Mouse (Mus musculus) retina, adult 2 months (tissue): ENCODE measurements around the gene Fam43b.

Experiments
- DNase-seq: peaks from one replicate; pipeline ENCODE4 v3.0.0-alpha.2; 2012; ENCODE audit warnings: low read depth, low spot score

The Fam43b gene

DNA sequence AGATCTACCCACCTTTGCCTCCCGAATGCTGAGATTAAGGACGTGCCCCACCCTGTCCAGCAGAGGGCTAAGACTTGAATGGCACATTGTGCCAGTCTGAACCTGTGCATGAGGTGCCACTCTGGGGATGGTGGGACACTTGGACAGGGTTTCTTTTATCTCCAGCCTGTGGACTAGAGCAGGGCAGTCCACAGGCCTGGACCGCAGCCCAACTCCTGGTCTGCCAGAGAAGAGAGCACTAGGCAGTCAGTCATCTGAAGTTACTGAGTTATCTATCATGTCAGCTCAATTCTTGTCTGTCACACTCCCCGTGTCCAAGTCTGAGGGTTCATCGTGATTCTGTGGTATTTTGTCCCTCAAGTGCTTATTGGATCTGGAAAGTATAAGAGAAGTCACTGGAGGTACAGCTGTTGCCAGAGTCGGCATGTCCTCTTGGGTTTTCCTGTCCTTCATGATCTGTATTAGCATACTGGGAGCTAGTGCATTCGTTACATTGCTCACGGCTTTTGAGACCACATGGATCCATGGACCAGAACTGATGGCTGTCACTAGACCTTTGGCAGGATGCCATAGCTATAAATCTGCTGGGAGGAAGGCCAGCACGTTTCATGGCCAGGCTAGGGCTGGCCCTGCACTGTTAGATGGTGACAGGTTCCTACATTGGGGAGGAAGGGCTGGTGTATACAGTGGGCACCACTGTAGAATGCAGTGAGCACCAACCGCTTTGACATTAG is 42.7 kb downstream of the Fam43b start:
- DNase-seq: no peak

DNA sequence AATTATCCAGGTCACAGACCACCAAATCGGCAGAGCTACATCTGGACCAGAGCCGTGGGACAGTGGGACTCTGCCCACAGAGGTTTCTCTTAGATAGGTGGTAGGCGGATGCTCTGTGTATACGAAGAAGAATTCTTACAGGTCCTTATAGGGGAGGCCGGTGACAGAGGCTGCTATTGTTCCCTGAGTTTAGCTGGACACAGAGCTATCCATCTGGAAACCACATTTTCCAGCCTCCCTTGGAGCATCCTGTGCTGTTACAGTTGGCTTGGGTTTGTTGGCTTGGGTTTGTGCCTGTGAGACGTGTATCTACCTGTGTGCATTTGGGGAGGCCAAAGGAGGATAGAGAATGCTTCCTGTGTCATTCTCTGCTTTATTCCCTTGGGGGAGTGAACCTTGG is 43.6 kb downstream of the Fam43b start:
- DNase-seq: no peak

DNA sequence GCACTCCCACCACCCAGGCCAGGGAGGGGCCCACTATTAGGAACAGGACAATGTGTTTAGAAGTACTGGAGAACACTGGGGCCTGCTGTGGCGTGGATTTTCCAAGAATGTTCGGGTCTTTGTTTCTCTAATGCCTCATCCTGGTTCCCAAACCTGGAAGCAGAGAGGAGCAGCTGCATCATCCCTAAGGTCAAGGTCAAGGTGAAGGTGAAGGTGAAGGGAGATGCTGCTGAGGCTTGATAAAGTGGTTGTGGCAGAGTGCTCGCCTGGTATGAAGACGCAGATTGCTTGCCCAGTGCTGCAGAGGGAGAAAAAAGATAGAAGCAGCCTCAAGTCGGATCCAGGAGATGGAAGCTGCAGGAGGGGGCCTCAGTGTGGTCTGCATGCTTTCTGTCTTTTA is 44.5 kb downstream of the Fam43b start:
- DNase-seq: no peak

DNA sequence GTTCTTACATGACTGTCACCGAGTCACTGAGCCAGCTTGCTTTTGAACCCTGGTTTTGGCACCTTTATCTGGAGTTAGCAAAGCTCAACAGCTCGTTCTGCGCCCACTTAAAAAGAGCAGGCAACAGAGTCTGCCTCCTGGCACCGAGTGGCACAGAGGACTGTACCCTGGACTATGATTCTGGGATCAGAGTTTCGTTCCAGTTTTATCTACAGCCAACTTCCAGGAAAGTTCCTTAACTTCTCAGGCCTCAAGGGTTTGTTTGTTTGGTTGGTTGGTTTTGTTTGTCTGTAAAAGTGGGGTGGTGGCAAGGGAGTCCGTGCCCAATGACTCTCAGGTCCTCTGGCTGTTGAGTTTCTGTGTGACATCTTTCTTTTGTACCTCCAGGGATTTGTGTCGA is 47.6 kb downstream of the Fam43b start:
- DNase-seq: no peak

- DNase-seq: no peak
Observed at GRCm38 (mm10) chr4:138347280-138347679, 49.0 kb downstream of the Fam43b start.

GRCm38 (mm10) chr4:138344891-138345545 is 51.3 kb downstream of the Fam43b start:
- DNase-seq: no peak
